Mouse (Mus musculus) heart, embryonic 11.5 days (tissue): ENCODE results near the gene Coq7. TPM values are rescaled to one million over a fixed set of nuclear protein-coding genes. Genes with fewer than 3 reads are reported as not detected.

Source experiments
- ATAC-seq: fragments of 200-750 bp; cut with Nextera tagmentation; replicated peaks from 2 replicates; pipeline ENCODE4 v1.8.0; 2017; ENCODE audit warnings: moderate library complexity; ENCODE audit not compliant: insufficient number of reproducible peaks, low FRiP score, low TSS enrichment
- H3K27ac ChIP-seq: fragments of 300-500 bp; sonication (generic); 2 replicates; pipeline ENCODE4 v1.5.1; 2014; ENCODE audit warnings: mild to moderate bottlenecking, low read depth, low read length
- H3K27me3 ChIP-seq: fragments of 300-500 bp; sonication (generic); 2 replicates; pipeline ENCODE4 v1.6.1; 2014; ENCODE audit warnings: mild to moderate bottlenecking, low read length, mixed read lengths; ENCODE audit not compliant: control insufficient read depth, insufficient read depth
- H3K36me3 ChIP-seq: fragments of 300-500 bp; sonication (generic); 2 replicates; pipeline ENCODE4 v1.6.1; 2014; ENCODE audit warnings: mild to moderate bottlenecking, low read length, moderate library complexity, mixed read lengths; ENCODE audit not compliant: control insufficient read depth, insufficient read depth
- H3K4me1 ChIP-seq: fragments of 300-500 bp; sonication (generic); 2 replicates; pipeline ENCODE4 v1.6.1; 2014; ENCODE audit warnings: low read length; ENCODE audit not compliant: control insufficient read depth, insufficient read depth
- H3K4me2 ChIP-seq: fragments of 300-500 bp; sonication (generic); 2 replicates; pipeline ENCODE4 v1.6.1; 2014; ENCODE audit warnings: mild to moderate bottlenecking, moderate library complexity
- H3K4me3 ChIP-seq: fragments of 300-500 bp; sonication (generic); 2 replicates; pipeline ENCODE4 v1.5.1; 2014; ENCODE audit warnings: low read depth, low read length
- H3K9ac ChIP-seq: fragments of 300-500 bp; sonication (generic); 2 replicates; pipeline ENCODE4 v1.6.1; 2014; ENCODE audit warnings: mild to moderate bottlenecking, low read depth, low read length, moderate library complexity
- H3K9me3 ChIP-seq: fragments of 300-500 bp; sonication (generic); replicated peaks from 2 replicates; pipeline ENCODE4 v1.6.1; 2016; ENCODE audit warnings: low read length; ENCODE audit not compliant: control insufficient read depth
- WGBS: fragments of 180-500 bp; shearing (Covaris S2); extraction: QIAGEN DNeasy Blood & Tissue Kit; methylation state at CpG from one replicate; pipeline ENCODE4 v1.1.7; 2014; ENCODE audit not compliant: insufficient replicate concordance; 5-methylcytosine and 5-hydroxymethylcytosine counted together
- polyA plus RNA-seq: library from polyadenylated mRNA; unstranded; fragments of >200 nt; fragmentation: Nextera tagmentation; extraction: Ambion mirVana; gene quantifications from 2 replicates; pipeline ENCODE4 v1.2.1, GENCODE M21; 2014

The Coq7 gene
- polyA plus RNA-seq, 1 experiment from 2014 or later: 144 TPM

GRCm38 (mm10) chr7:118544128-118544527 lies 11.0 kb upstream of the Coq7 start:
- Histone ChIP-seq H3K9me3 (no peaks in the 10 kb centered on the region), H3K4me2 (no peak overlapping the region), H3K36me3 (no peaks in the 10 kb centered on the region), H3K9ac (no peak overlapping the region), H3K27me3 (no peaks in the 10 kb centered on the region), H3K4me3 (no peak overlapping the region), H3K27ac (no peak overlapping the region), H3K4me1 (no peaks in the 10 kb centered on the region)
- no peak for ATAC-seq
- 93% methylated on average over 4 of the region's 4 CpGs for WGBS

- H3K9me3 ChIP-seq: no peaks in the 10 kb centered on the region
- no peak for ATAC-seq
- H3K9ac ChIP-seq: no peak overlapping the region
- H3K27me3 ChIP-seq: no peaks in the 10 kb centered on the region
- H3K27ac ChIP-seq: no peak overlapping the region
- WGBS: 80% methylated on average over 4 of the region's 4 CpGs
- no peak overlapping the region for H3K4me2 ChIP-seq
- no peaks in the 10 kb centered on the region for H3K4me1 ChIP-seq
- no peaks in the 10 kb centered on the region for H3K36me3 ChIP-seq
- no peak overlapping the region for H3K4me3 ChIP-seq
These were observed 1.9 kb upstream of the Coq7 start for GRCm38 (mm10) chr7:118535076-118535475.

GRCm38 (mm10) chr7:118534326-118534725 lies 1.2 kb upstream of the Coq7 start:
- 71% methylated on average over 3 of the region's 3 CpGs for WGBS
- no peaks in the 10 kb centered on the region for H3K36me3 ChIP-seq
- no peaks in the 10 kb centered on the region for H3K4me1 ChIP-seq
- no peak overlapping the region for H3K4me3 ChIP-seq
- H3K27ac ChIP-seq: no peak overlapping the region
- no peaks in the 10 kb centered on the region for H3K9me3 ChIP-seq
- ATAC-seq: no peak
- no peak overlapping the region for H3K4me2 ChIP-seq
- H3K27me3 ChIP-seq: no peaks in the 10 kb centered on the region
- no peak overlapping the region for H3K9ac ChIP-seq

- Histone ChIP-seq H3K4me1 (no peaks in the 10 kb centered on the region), H3K9me3 (no peaks in the 10 kb centered on the region), H3K4me2 (peak overlapping the region; percentile 75), H3K9ac (peak overlapping the region; percentile 83), H3K36me3 (no peaks in the 10 kb centered on the region), H3K27me3 (no peaks in the 10 kb centered on the region), H3K27ac (peak overlapping the region; percentile 96), H3K4me3 (peak overlapping the region; percentile 62)
- WGBS: 1% methylated on average over 36 of the region's 36 CpGs
- peak; percentile 96 for ATAC-seq
These were observed 508 bp downstream of the Coq7 start for GRCm38 (mm10) chr7:118532519-118533177.

- Histone ChIP-seq H3K36me3 (peaks cover 7% of the 10 kb centered on the region; the same call in 1 of the 2 replicates), H3K4me1 (no peaks in the 10 kb centered on the region), H3K9ac (no peak overlapping the region), H3K4me3 (no peak overlapping the region), H3K27ac (no peak overlapping the region), H3K4me2 (no peak overlapping the region), H3K27me3 (no peaks in the 10 kb centered on the region), H3K9me3 (no peaks in the 10 kb centered on the region)
- 87% methylated on average over 4 of the region's 4 CpGs for WGBS
- ATAC-seq: no peak
These were observed 6.2 kb downstream of the Coq7 start for GRCm38 (mm10) chr7:118526967-118527366.

- Histone ChIP-seq H3K27ac (no peak overlapping the region), H3K27me3 (no peaks in the 10 kb centered on the region), H3K9ac (no peak overlapping the region), H3K36me3 (peaks cover 7% of the 10 kb centered on the region; the same call in 1 of the 2 replicates), H3K4me2 (no peak overlapping the region), H3K9me3 (no peaks in the 10 kb centered on the region), H3K4me3 (no peak overlapping the region), H3K4me1 (no peaks in the 10 kb centered on the region)
- WGBS: 66% methylated on average over 5 of the region's 5 CpGs
- ATAC-seq: no peak
These were observed 11.1 kb downstream of the Coq7 start for GRCm38 (mm10) chr7:118522077-118522476.

GRCm38 (mm10) chr7:118519661-118520060 lies 13.5 kb downstream of the Coq7 start:
- Histone ChIP-seq H3K4me1 (no peaks in the 10 kb centered on the region), H3K36me3 (no peaks in the 10 kb centered on the region), H3K9ac (no peak overlapping the region), H3K4me2 (no peak overlapping the region), H3K9me3 (no peaks in the 10 kb centered on the region), H3K27ac (no peak overlapping the region), H3K27me3 (no peaks in the 10 kb centered on the region), H3K4me3 (no peak overlapping the region)
- no peak for ATAC-seq
- WGBS: 67% methylated on average over 8 of the region's 8 CpGs

GRCm38 (mm10) chr7:118518687-118519086 lies 14.5 kb downstream of the Coq7 start:
- H3K4me1 ChIP-seq: no peaks in the 10 kb centered on the region
- no peak overlapping the region for H3K9ac ChIP-seq
- H3K27me3 ChIP-seq: no peaks in the 10 kb centered on the region
- WGBS: 2% methylated on average over 18 of the region's 18 CpGs
- no peaks in the 10 kb centered on the region for H3K9me3 ChIP-seq
- H3K36me3 ChIP-seq: no peaks in the 10 kb centered on the region
- peak; percentile 62 for ATAC-seq
- H3K27ac ChIP-seq: no peak overlapping the region
- no peak overlapping the region for H3K4me3 ChIP-seq
- H3K4me2 ChIP-seq: no peak overlapping the region

GRCm38 (mm10) chr7:118517819-118518218 lies 15.3 kb downstream of the Coq7 start:
- Histone ChIP-seq H3K9me3 (no peaks in the 10 kb centered on the region), H3K4me1 (no peaks in the 10 kb centered on the region; the same call in 1 of the 2 replicates), H3K4me3 (no peak overlapping the region), H3K36me3 (no peaks in the 10 kb centered on the region), H3K27me3 (no peaks in the 10 kb centered on the region), H3K4me2 (no peak overlapping the region), H3K27ac (no peak overlapping the region), H3K9ac (no peak overlapping the region)
- ATAC-seq: no peak
- 63% methylated on average over 2 of the region's 2 CpGs for WGBS
